Mouse (Mus musculus) olfactory bulb, adult 2 months (tissue): Measurements from ENCODE around the gene Mtln.

Experiments
- CTCF ChIP-seq: fragments of 200-500 bp; IDR thresholded peaks from 2 replicates; pipeline ENCODE4 v1.5.1; 2012; ENCODE audit warnings: low read depth, mild to moderate bottlenecking, low read length, moderate library complexity; ENCODE audit not compliant: insufficient read depth
- POLR2A ChIP-seq: fragments of 200-500 bp; IDR thresholded peaks from 2 replicates; pipeline ENCODE4 v1.6.1; 2012; ENCODE audit warnings: mild to moderate bottlenecking, low read depth, low read length, moderate library complexity; ENCODE audit not compliant: insufficient read depth

GRCm38 (mm10) chr2:127760429-127761000, 31.8 kb downstream of the Mtln start:
- no peak for TF ChIP-seq CTCF
- no peak for TF ChIP-seq POLR2A
